Mouse (Mus musculus) hindbrain, postnatal 0 days (tissue): ENCODE measurements around the gene A630001G21Rik. TPM values are rescaled to one million over a fixed set of nuclear protein-coding genes. Genes with fewer than 3 reads are reported as not detected.
A peak's percentile ranks its signal among the peaks of the same experiment; 100 is the strongest.

Source experiments
- ATAC-seq: fragments of 200-750 bp; cut with Nextera tagmentation; 2 replicates; pipeline ENCODE4 v1.8.0; 2017; ENCODE audit warnings: mild to moderate bottlenecking, moderate TSS enrichment, moderate library complexity
- DNase-seq: peaks from one replicate; pipeline ENCODE4 v3.0.0-alpha.2; 2015; ENCODE audit warnings: low spot score
- H3K27ac ChIP-seq: fragments of 300-500 bp; sonication (generic); 2 replicates; pipeline ENCODE4 v1.5.1; 2014; ENCODE audit warnings: mild to moderate bottlenecking
- H3K27me3 ChIP-seq: fragments of 300-500 bp; sonication (generic); 2 replicates; pipeline ENCODE4 v1.6.1; 2014; ENCODE audit warnings: low read length, mixed read lengths; ENCODE audit not compliant: insufficient read depth
- H3K36me3 ChIP-seq: fragments of 300-500 bp; sonication (generic); 2 replicates; pipeline ENCODE4 v1.6.1; 2014; ENCODE audit warnings: low read length, mixed read lengths; ENCODE audit not compliant: insufficient read depth
- H3K4me1 ChIP-seq: fragments of 300-500 bp; sonication (generic); 2 replicates; pipeline ENCODE4 v1.6.1; 2014; ENCODE audit warnings: antibody characterized with exemption, low read length, mixed read lengths; ENCODE audit not compliant: insufficient read depth
- H3K4me2 ChIP-seq: fragments of 300-500 bp; sonication (generic); 2 replicates; pipeline ENCODE4 v1.6.1; 2014; ENCODE audit warnings: low read depth, mild to moderate bottlenecking, low read length, moderate library complexity, mixed read lengths
- H3K4me3 ChIP-seq: fragments of 300-500 bp; sonication (generic); 2 replicates; pipeline ENCODE4 v1.5.1; 2014; ENCODE audit warnings: low read length
- H3K9ac ChIP-seq: fragments of 300-500 bp; sonication (generic); replicated peaks from 2 replicates; pipeline ENCODE4 v1.6.1; 2014; ENCODE audit warnings: mild to moderate bottlenecking, low read length, moderate library complexity, mixed read lengths
- H3K9me3 ChIP-seq: fragments of 300-500 bp; sonication (generic); 2 replicates; pipeline ENCODE4 v1.6.1; 2016; ENCODE audit warnings: low read length, mixed read lengths
- CTCF ChIP-seq: IDR thresholded peaks from 2 replicates; pipeline ENCODE4 v1.5.1; 2016; ENCODE audit warnings: antibody characterized with exemption, control low read depth, low read depth
- WGBS: fragments of 180-500 bp; shearing (Covaris S2); extraction: QIAGEN DNeasy Blood & Tissue Kit; methylation state at CpG from one replicate; pipeline ENCODE4 v1.1.7; 2014; 5-methylcytosine and 5-hydroxymethylcytosine counted together
- polyA plus RNA-seq: library from polyadenylated mRNA; unstranded; fragments of >200 nt; fragmentation: Nextera tagmentation; extraction: Ambion mirVana; gene quantifications from 2 replicates; pipeline ENCODE4 v1.2.1, GENCODE M21; 2015
- total RNA-seq: library from RNA; depleted of rRNA; stranded (reverse); fragments of >200 nt; gene quantifications from 2 replicates; pipeline ENCODE4 v1.2.3, GENCODE M21; 2014

The A630001G21Rik gene
- total and polyA plus RNA-seq, 2 experiments from 2014 or later, result 0.36 TPM; not detected in 1

DNA sequence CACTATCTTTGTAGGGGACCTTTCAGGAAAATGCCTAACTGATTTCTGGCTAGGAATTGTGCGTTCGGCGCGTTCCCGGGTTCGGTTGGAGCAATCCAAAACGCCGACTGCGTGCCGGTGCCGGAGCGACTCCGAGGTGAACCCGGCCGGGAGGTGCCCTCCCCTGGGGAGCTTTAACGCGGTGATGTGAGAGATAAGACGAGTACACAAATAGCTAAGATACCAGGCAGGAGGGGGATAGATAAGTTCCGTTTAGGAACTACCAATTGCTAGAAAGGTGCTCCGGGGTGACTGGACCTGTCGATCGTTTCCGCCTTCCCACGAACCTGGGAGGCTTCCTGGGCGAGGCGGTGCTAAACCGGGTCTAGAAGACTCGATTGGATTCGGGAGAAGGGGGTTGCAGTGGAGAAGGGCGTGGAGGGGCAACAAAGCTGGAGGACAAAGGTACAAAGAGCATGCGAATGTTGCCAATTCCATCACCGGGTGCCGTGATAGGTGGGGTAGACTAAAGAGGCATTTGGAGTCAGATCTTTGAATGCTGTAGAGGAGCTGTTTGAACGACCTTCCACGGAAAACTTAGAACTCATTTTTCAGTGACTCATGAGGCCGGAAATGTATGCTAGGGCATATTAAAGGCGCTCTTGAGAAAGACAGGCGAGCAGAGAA lies 15.8 kb upstream of the A630001G21Rik start:
- Histone ChIP-seq H3K4me1 (peaks cover 3% of the 10 kb centered on the region; the same call in 1 of the 2 replicates), H3K36me3 (no peaks in the 10 kb centered on the region), H3K4me3 (peak overlapping the region; percentile 90), H3K9ac (peak overlapping the region; percentile 94), H3K9me3 (no peaks in the 10 kb centered on the region), H3K4me2 (peak overlapping the region; percentile 81), H3K27ac (peak overlapping the region; percentile 96), H3K27me3 (no peaks in the 10 kb centered on the region)
- peak; percentile 11 for ATAC-seq
- under 1% methylated on average over 38 of the region's 38 CpGs for WGBS
- DNase-seq, result peak; percentile 48
- TF ChIP-seq CTCF, result no peak

DNA sequence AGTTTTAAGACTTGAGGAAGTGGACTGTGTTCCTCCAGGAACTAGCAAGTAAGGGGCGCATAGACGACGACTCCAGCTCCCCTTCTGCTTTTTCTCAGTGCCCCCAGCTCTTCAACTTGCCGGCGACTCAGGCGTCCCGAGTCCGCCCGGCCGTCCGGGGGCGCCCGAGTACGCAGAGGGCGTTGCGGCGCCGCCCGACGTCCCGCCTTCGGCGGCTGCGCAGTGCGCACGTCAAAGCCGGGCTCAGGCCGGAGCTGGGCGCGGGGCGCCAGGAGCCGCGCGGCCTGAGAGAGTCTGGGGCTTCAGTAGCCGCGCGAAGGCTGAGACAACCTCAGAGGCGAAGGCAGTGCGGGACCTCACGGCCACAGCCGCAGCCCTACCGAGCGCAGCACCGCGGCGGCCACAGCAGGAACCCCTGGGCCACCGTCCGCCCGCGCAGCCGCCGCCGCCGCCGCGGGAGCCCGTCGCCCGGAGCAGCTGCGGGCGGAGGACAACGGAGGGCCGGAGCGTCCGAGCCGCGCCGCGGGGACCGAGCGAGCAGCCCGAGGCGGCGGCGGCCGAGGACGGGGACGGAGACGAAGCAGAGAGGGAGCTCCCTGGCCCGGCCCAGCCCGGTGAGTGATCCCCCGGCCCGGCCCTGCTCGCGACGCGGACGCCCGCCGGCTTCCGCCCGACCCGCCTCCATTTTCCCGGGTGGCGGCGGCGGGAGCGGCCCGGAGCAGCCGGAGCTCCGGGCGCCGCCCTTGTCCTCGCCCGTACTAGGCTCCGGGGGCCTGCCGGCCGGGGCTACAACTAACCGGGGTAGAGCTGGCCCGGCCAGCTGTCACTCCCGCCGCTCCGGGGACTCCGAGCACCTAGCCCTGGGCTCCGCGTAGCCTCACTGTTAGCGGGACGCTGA lies 15.0 kb upstream of the A630001G21Rik start, which contains the start of gene Cab39:
TSS of gene Cab39 (plus strand) at position 234 of the 898 bp plus-strand sequence.
- ATAC-seq (peak; percentile 97), DNase-seq (peak; percentile 96)
- peak within 1 kb of the TSS; percentile 96 for H3K27ac ChIP-seq
- TF ChIP-seq CTCF, result peak; percentile 47
- no peaks in the 10 kb centered on the region for H3K9me3 ChIP-seq
- 1% methylated on average over 107 of the region's 118 CpGs for WGBS
- peaks cover 3% of the 10 kb centered on the region; the same call in 1 of the 2 replicates for H3K4me1 ChIP-seq
- no peaks in the 10 kb centered on the region for H3K36me3 ChIP-seq
- peak within 1 kb of the TSS; percentile 94 for H3K9ac ChIP-seq
- no peaks in the 10 kb centered on the region for H3K27me3 ChIP-seq
- H3K4me2 ChIP-seq, result peak within 1 kb of the TSS; percentile 81
- H3K4me3 ChIP-seq, result peak within 1 kb of the TSS; percentile 90

DNA sequence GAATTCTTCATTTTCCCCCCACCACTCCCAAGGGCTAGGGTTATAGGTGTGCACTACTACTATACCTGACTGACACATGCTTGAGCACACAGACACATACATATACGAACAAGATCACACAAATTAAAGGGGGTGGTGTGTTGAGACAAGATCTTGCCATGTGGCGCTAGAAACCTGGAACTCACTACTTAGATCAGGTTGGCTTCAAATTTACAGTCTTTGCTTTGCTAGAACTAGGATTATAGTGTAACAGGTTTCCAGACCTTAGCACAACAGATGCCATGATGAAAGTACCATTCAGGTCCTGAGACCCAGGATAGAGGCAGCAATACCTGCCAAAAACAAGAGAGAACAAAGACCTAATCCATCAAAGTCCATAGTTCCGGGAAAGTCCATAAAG lies 13.0 kb upstream of the A630001G21Rik start:
- H3K4me3 ChIP-seq, result no peak overlapping the region
- no peak overlapping the region for H3K4me2 ChIP-seq
- H3K9me3 ChIP-seq, result no peaks in the 10 kb centered on the region
- H3K9ac ChIP-seq, result no peak overlapping the region
- H3K36me3 ChIP-seq, result no peaks in the 10 kb centered on the region
- 82% methylated on average over 3 of the region's 3 CpGs for WGBS
- ATAC-seq (no peak), DNase-seq (no peak)
- no peak for TF ChIP-seq CTCF
- H3K27ac ChIP-seq, result no peak overlapping the region
- peaks cover 3% of the 10 kb centered on the region; the same call in 1 of the 2 replicates for H3K4me1 ChIP-seq
- no peaks in the 10 kb centered on the region for H3K27me3 ChIP-seq

DNA sequence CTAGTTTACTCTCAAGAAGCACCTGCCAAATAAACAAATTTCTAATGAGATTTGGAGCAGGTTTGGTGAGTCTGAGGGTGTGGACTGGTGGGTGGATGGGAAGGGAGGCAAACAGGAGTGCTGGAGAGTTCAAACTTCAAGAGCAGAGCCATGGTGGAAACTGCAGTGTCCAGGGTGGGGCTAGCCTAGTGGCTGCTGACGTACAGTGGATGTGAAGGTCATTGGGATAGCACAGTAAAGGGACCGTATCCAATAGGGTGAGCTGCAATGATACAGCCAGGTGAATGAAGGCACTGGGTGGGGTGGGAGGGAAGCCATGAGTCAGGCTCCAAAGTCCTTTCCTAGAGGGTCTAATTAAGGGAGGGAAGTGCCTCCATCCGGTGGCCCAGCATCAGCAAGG lies 12.1 kb upstream of the A630001G21Rik start:
- H3K4me2 ChIP-seq, result no peak overlapping the region
- H3K4me3 ChIP-seq, result no peak overlapping the region
- no peaks in the 10 kb centered on the region for H3K27me3 ChIP-seq
- H3K36me3 ChIP-seq, result no peaks in the 10 kb centered on the region
- ATAC-seq (no peak), DNase-seq (no peak)
- H3K9me3 ChIP-seq, result no peaks in the 10 kb centered on the region
- WGBS, result 82% methylated on average over 3 of the region's 3 CpGs
- no peak overlapping the region for H3K27ac ChIP-seq
- no peak for TF ChIP-seq CTCF
- H3K9ac ChIP-seq, result no peak overlapping the region
- H3K4me1 ChIP-seq, result peaks cover 3% of the 10 kb centered on the region; the same call in 1 of the 2 replicates

DNA sequence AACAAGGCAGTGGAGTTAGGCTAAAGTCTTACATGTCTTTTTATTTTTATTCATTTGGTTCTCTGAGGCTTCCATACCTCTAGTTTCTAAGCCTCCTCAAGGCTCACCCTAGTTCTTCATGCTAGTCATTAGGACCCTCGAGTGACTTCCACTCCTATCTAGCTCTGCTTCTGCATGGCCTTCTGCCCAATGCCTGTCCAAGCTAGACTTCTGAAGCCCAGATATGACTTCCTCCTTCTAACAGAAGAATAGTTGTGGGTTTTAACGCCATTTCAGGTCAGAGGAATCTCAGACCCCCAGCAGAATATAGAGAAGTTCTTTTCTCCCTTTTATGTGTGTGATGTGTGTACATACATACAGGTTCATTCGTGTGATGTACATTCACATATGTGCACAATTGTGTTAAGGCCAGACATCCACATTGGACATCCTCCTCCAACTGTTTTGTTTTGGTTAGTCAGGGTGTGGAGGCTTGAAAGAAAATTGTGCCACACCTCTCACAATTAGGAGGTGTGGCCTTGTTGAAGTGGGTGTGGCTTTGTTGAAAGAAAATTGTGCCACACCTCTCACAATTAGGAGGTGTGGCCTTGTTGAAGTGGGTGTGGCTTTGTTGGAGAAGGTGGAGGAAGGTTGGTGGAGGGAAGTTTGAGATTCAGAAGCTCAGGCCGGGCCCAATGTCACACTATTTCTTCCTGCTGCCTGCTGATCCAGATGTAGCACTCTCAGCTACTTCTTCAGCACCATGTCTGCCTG lies 1.2 kb upstream of the A630001G21Rik start:
- H3K9me3 ChIP-seq, result no peaks in the 10 kb centered on the region
- no peak for TF ChIP-seq CTCF
- no peaks in the 10 kb centered on the region for H3K27me3 ChIP-seq
- no peak overlapping the region for H3K4me2 ChIP-seq
- DNase-seq (no peak), ATAC-seq (no peak)
- no peak overlapping the region for H3K27ac ChIP-seq
- WGBS, result 81% methylated on average over 4 of the region's 4 CpGs
- no peak overlapping the region for H3K9ac ChIP-seq
- H3K36me3 ChIP-seq, result no peaks in the 10 kb centered on the region
- H3K4me3 ChIP-seq, result no peak overlapping the region
- H3K4me1 ChIP-seq, result no peaks in the 10 kb centered on the region

DNA sequence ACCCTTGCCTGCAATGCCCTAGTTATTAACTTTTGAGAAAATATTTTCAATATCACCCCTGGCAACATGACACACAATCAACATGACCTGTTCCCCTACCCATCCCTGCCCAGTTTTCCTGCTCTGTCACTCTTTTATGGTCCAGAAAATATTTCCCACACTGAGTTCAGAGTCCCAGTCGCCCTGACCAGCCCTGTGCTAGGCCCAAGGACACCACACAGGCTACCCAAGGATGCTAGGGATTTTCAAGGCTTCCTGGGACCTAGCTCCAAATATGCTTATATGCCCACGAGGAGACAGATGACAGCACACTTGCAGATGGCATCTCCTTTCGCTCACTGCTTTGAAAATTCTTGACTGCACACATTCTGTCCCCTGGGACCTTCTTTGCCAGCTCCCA lies 569 bp upstream of the A630001G21Rik start:
- no peak overlapping the region for H3K9ac ChIP-seq
- H3K9me3 ChIP-seq, result no peaks in the 10 kb centered on the region
- no peaks in the 10 kb centered on the region for H3K36me3 ChIP-seq
- DNase-seq, result no peak
- TF ChIP-seq CTCF, result no peak
- H3K4me1 ChIP-seq, result no peaks in the 10 kb centered on the region
- no peak overlapping the region for H3K4me2 ChIP-seq
- 62% methylated on average over 3 of the region's 3 CpGs for WGBS
- H3K27me3 ChIP-seq, result no peaks in the 10 kb centered on the region
- no peak overlapping the region for H3K4me3 ChIP-seq
- ATAC-seq, result no peak
- H3K27ac ChIP-seq, result no peak overlapping the region
